Mouse (Mus musculus) kidney, adult 2 months (tissue): ENCODE measurements around the gene Fchsd2.

ENCODE experiments used
- CTCF ChIP-seq: fragments of 200-500 bp; conservative IDR thresholded peaks from 2 replicates; pipeline ENCODE4 v1.5.1; 2011; ENCODE audit warnings: low read depth, mild to moderate bottlenecking, control low read depth, low read length, moderate library complexity, mixed read lengths; ENCODE audit not compliant: insufficient read depth, insufficient read length
- POLR2A ChIP-seq: fragments of 200-500 bp; IDR thresholded peaks from one replicate; pipeline ENCODE4 v1.6.1; 2011; ENCODE audit warnings: low read depth, low read length, control low read depth

- TF ChIP-seq CTCF (no peak), POLR2A (no peak)
These were observed 224.4 kb downstream of the Fchsd2 start, which contains the start of gene Stard10 for GRCm38 (mm10) chr7:101317014-101317413.
